Mouse (Mus musculus) MEL (cell line): ENCODE results near the gene Higd1b.

Experiments
- CTCF ChIP-seq, 3 experiments: IDR thresholded peaks in 2 of 3; conservative IDR thresholded peaks in 1 of 3; 2 replicates each; pipeline ENCODE4 v1.5.1; 2011 to 2012; ENCODE audit warnings: low read length in 3 of 3, low read depth in 2 of 3, mild to moderate bottlenecking in 2 of 3, improper control_type of control experiment in 1 of 3, inconsistent platforms in 1 of 3, mixed read lengths in 1 of 3, moderate library complexity in 1 of 3; ENCODE audit not compliant: control insufficient read depth in 1 of 3, insufficient read depth in 1 of 3, poor library complexity in 1 of 3, severe bottlenecking in 1 of 3
- MAX ChIP-seq: IDR thresholded peaks from 2 replicates; pipeline ENCODE4 v1.6.1; 2011; ENCODE audit warnings: low read length, improper control_type of control experiment
- RCOR1 ChIP-seq: IDR thresholded peaks from 2 replicates; pipeline ENCODE4 v1.6.1; 2012; ENCODE audit warnings: low read depth, mild to moderate bottlenecking, inconsistent platforms, low read length, improper control_type of control experiment

GRCm38 (mm10) chr11:102791682-102792445 is 43.8 kb upstream of the Higd1b start:
- no peak for TF ChIP-seq RCOR1
- no peak for TF ChIP-seq CTCF (IDR thresholded peaks at IDR 0.05 in 2 of 3, conservative IDR thresholded peaks at IDR 0.05 in 1 of 3; ENCODE audit: control insufficient read depth in 1 of 3, insufficient read depth in 1 of 3, low read depth in 2 of 3, low read length in 3 of 3, poor library complexity in 1 of 3, severe bottlenecking in 1 of 3)
- no peak for TF ChIP-seq MAX
